In genomic region chr16:44668061-44668460, GRCm38 (mm10) we compare ENCODE assay signal across 19 mouse cellular contexts. TPM values are rescaled to one million over a fixed set of nuclear protein-coding genes. Genes with fewer than 3 reads are reported as not detected.
DNase-seq lines count a peak whose midpoint lies in the region; ATAC-seq lines count a peak whose summit lies in the region.
"Had no signal": no experiment of that assay in that cellular context is flagged by ENCODE, and none has a peak within 500 bp of the region (broad histone marks: within the 10 kb centered on the region; RNA-seq: fewer than 3 reads in every experiment).

No protein-coding gene starts in this region.

- WGBS in hindbrain, embryonic 10.5 days: 86% methylated on average over 6 of the region's 6 CpGs
- WGBS in hindbrain, embryonic 16.5 days: 82% methylated on average over 6 of the region's 6 CpGs
- 85% methylated on average over 6 of the region's 6 CpGs for WGBS in embryonic facial prominence, embryonic 10.5 days
- WGBS in limb, embryonic 11.5 days: 91% methylated on average over 6 of the region's 6 CpGs
- WGBS in limb, embryonic 15.5 days: 88% methylated on average over 6 of the region's 6 CpGs

- H3K4me1 ChIP-seq in hindbrain, embryonic 10.5 days (replicated peaks): peaks cover 70% of the 10 kb centered on the region
- peaks cover 11% of the 10 kb centered on the region for H3K4me1 ChIP-seq in hindbrain, embryonic 16.5 days (ENCODE audit: control insufficient read depth, insufficient read depth, low read depth, low read length)
- peaks cover 39% of the 10 kb centered on the region for H3K4me1 ChIP-seq in embryonic facial prominence, embryonic 10.5 days
- peaks cover 40% of the 10 kb centered on the region for H3K4me1 ChIP-seq in limb, embryonic 11.5 days (ENCODE audit: control insufficient read depth, insufficient read depth, low read length)
- peaks cover 69% of the 10 kb centered on the region for H3K4me1 ChIP-seq in limb, embryonic 15.5 days

- no peak for ATAC-seq in hindbrain, embryonic 16.5 days
- no peak for ATAC-seq in limb, embryonic 11.5 days (ENCODE audit: insufficient number of reproducible peaks, low FRiP score, low TSS enrichment, low read depth)
- no peak for ATAC-seq in limb, embryonic 15.5 days (ENCODE audit: insufficient number of reproducible peaks, low FRiP score, low TSS enrichment, low read depth)
- ATAC-seq: activated CD4-positive, CD25-positive, alpha-beta regulatory T cell, adult 4 months; forebrain, embryonic 14.5 days; Patski had no signal

- H3K27ac ChIP-seq in hindbrain, embryonic 10.5 days: peak overlapping the region; percentile 78
- H3K27ac ChIP-seq in hindbrain, embryonic 16.5 days (ENCODE audit: low read depth, low read length): no peak overlapping the region
- H3K27ac ChIP-seq in embryonic facial prominence, embryonic 10.5 days (replicated peaks): peak overlapping the region; percentile 62; the same call in 1 of the 2 replicates
- 0 out of 2 replicates have a peak overlapping the region, but pooled peaks have one; percentile 33 for H3K27ac ChIP-seq in limb, embryonic 11.5 days (replicated peaks; ENCODE audit: low read depth, low read length)
- peak overlapping the region; percentile 88 for H3K27ac ChIP-seq in limb, embryonic 15.5 days
- H3K27ac ChIP-seq: heart, embryonic 10.5 days; heart, embryonic 15.5 days had no signal

- no peak overlapping the region for H3K4me2 ChIP-seq in hindbrain, embryonic 16.5 days (ENCODE audit: low read length)
- no peak overlapping the region for H3K4me2 ChIP-seq in limb, embryonic 11.5 days (ENCODE audit: low read depth, severe bottlenecking)
- H3K4me2 ChIP-seq in limb, embryonic 15.5 days: no peak overlapping the region
- H3K4me2 ChIP-seq: heart, embryonic 15.5 days; hindbrain, embryonic 15.5 days had no signal

- 0 out of 2 replicates have a peak, but pooled peaks cover 3% of the 10 kb centered on the region for H3K27me3 ChIP-seq in hindbrain, embryonic 10.5 days (ENCODE audit: insufficient read depth, poor library complexity, severe bottlenecking)
- H3K27me3 ChIP-seq in hindbrain, embryonic 16.5 days (replicated peaks; ENCODE audit: control insufficient read depth, insufficient read depth, low read length): no peaks in the 10 kb centered on the region; the same call in 1 of the 2 replicates
- peaks cover 35% of the 10 kb centered on the region for H3K27me3 ChIP-seq in embryonic facial prominence, embryonic 10.5 days (replicated peaks; ENCODE audit: low read depth, poor library complexity, severe bottlenecking)
- H3K27me3 ChIP-seq in limb, embryonic 11.5 days (ENCODE audit: control insufficient read depth, insufficient read depth, low read length): no peaks in the 10 kb centered on the region
- H3K27me3 ChIP-seq in limb, embryonic 15.5 days: no peaks in the 10 kb centered on the region
- H3K27me3 ChIP-seq: CH12.LX; heart, embryonic 15.5 days had no signal

- H3K9ac ChIP-seq in hindbrain, embryonic 16.5 days (ENCODE audit: low read depth, low read length): no peak overlapping the region
- no peak overlapping the region for H3K9ac ChIP-seq in limb, embryonic 11.5 days (ENCODE audit: low read length)
- no peak overlapping the region for H3K9ac ChIP-seq in limb, embryonic 15.5 days
- H3K9ac ChIP-seq: heart, embryonic 15.5 days; hindbrain, embryonic 15.5 days had no signal

- 0 out of 2 replicates have a peak, but pooled peaks cover 3% of the 10 kb centered on the region for H3K9me3 ChIP-seq in hindbrain, embryonic 10.5 days
- H3K9me3 ChIP-seq in hindbrain, embryonic 16.5 days (ENCODE audit: control insufficient read depth, low read length): no peaks in the 10 kb centered on the region
- no peaks in the 10 kb centered on the region for H3K9me3 ChIP-seq in embryonic facial prominence, embryonic 10.5 days
- H3K9me3 ChIP-seq in limb, embryonic 11.5 days (ENCODE audit: control insufficient read depth, low read length): no peaks in the 10 kb centered on the region
- no peaks in the 10 kb centered on the region for H3K9me3 ChIP-seq in limb, embryonic 15.5 days
- H3K9me3 ChIP-seq: heart, embryonic 10.5 days; heart, embryonic 15.5 days; hindbrain, embryonic 15.5 days had no signal

- H3K36me3 ChIP-seq in hindbrain, embryonic 10.5 days: no peaks in the 10 kb centered on the region
- no peaks in the 10 kb centered on the region for H3K36me3 ChIP-seq in hindbrain, embryonic 16.5 days (ENCODE audit: control insufficient read depth, insufficient read depth, low read length)
- H3K36me3 ChIP-seq in embryonic facial prominence, embryonic 10.5 days (replicated peaks): no peaks in the 10 kb centered on the region
- H3K36me3 ChIP-seq in limb, embryonic 11.5 days (ENCODE audit: control insufficient read depth, insufficient read depth, low read length): no peaks in the 10 kb centered on the region
- H3K36me3 ChIP-seq in limb, embryonic 15.5 days: no peaks in the 10 kb centered on the region
- H3K36me3 ChIP-seq: heart, embryonic 10.5 days; heart, embryonic 15.5 days; hindbrain, embryonic 15.5 days had no signal

- no peak for DNase-seq in hindbrain, embryonic 10.5 days (ENCODE audit: low spot score)
- DNase-seq in embryonic facial prominence, embryonic 10.5 days (ENCODE audit: low spot score): no peak
- DNase-seq in limb, embryonic 11.5 days (ENCODE audit: low spot score): no peak
- no peak for DNase-seq in lung, postnatal 4 days
- DNase-seq: adrenal gland, postnatal 25 days; cerebellum, adult 18-20 months; cerebellum, adult 9-11 months; cerebellum, postnatal 36 days; gastrocnemius, postnatal 36 days; heart, adult 18-20 months had no signal

- H3K4me3 ChIP-seq in hindbrain, embryonic 10.5 days: no peak overlapping the region
- no peak overlapping the region for H3K4me3 ChIP-seq in hindbrain, embryonic 16.5 days (ENCODE audit: low read length)
- no peak overlapping the region for H3K4me3 ChIP-seq in embryonic facial prominence, embryonic 10.5 days
- H3K4me3 ChIP-seq in limb, embryonic 11.5 days (ENCODE audit: low read depth, low read length): no peak overlapping the region
- no peak overlapping the region for H3K4me3 ChIP-seq in limb, embryonic 15.5 days
- H3K4me3 ChIP-seq: heart, embryonic 10.5 days; heart, embryonic 15.5 days; hindbrain, embryonic 15.5 days had no signal

RNA-seq across cellular contexts. Expression of gene Nepro, which starts 56.0 kb away (rescaled TPM):
- polyA plus RNA-seq in hindbrain, embryonic 10.5 days (2016; fragmentation: Nextera tagmentation; extraction: Ambion mirVana): 8.8 and 14.9 TPM in 2 replicates
- polyA plus RNA-seq in hindbrain, embryonic 16.5 days (2015; fragmentation: Nextera tagmentation; extraction: Ambion mirVana): 3.2 and 4.7 TPM in 2 replicates
- polyA plus RNA-seq in embryonic facial prominence, embryonic 10.5 days (2016; fragmentation: Nextera tagmentation; extraction: Ambion mirVana): 13.4 and 14.1 TPM in 2 replicates
- polyA plus RNA-seq in limb, embryonic 11.5 days (2014; fragmentation: Nextera tagmentation; extraction: Ambion mirVana): 11.9 and 12.0 TPM in 2 replicates
- polyA plus RNA-seq in limb, embryonic 15.5 days (2015; fragmentation: Nextera tagmentation; extraction: Ambion mirVana): 6.9 and 7.4 TPM in 2 replicates
